Mouse (Mus musculus) spleen, adult 12 weeks (tissue): ENCODE data around the gene Lpp.

ENCODE experiments used
- DNase-seq: peaks from one replicate; pipeline ENCODE4 v3.0.0; 2022; ENCODE audit warnings: low spot score

Lpp gene

GRCm38 (mm10) chr16:24471029-24471428 is 77.7 kb downstream of the Lpp start:
- DNase-seq: no peak

GRCm38 (mm10) chr16:24471801-24472200 is 78.5 kb downstream of the Lpp start:
- no peak for DNase-seq

DNA sequence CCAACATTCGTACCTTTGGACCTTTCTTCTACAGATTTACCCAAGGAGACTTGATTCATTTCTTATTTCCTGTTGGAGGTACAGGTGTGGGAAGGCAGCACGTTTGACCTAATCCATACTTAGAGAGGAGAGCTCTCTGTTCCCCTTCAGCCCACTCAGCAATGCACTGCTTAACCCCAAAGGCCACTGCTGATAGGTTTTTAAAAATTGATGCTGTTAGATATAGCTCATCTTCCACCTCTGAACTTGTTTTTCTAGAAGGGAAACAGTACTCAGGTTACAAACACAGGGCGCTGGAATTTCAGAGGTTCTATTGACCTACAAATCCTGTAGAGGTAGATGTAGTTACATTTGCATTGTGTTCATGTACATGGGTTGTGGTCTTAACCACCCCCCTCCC is 80.7 kb downstream of the Lpp start:
- DNase-seq: no peak

GRCm38 (mm10) chr16:24474781-24475180 is 81.5 kb downstream of the Lpp start:
- DNase-seq: no peak

DNA sequence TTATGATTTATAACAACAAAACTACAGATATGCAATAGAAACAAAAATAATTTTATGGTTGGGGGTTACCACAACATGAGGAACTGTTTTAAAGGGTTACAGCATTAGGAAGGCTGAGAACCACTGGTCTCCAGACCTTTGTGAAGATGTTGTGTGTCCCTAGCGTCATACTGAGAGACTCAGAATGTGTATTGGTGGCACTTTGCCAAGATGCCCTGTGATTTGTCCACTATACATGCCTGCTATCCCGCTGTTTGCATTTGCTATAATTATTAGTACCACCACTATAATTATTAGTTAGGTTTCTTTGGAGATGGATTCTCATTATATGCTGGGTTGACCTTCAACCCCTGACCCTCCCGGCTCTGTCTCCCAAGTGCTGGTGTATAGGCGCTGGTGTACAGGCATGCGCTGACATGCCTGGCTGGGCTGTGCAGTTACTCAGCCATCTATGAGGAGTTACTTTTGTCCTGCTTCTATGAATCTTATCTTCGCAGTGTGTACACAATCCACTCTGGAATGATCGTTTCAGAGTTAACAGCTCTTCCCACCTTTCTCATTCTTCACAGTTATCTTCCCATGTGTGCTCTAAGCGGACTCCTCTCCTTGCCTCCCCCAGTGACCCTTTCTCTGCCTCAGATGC is 82.1 kb downstream of the Lpp start:
- DNase-seq: no peak

- no peak for DNase-seq
Measured at GRCm38 (mm10) chr16:24476911-24477401, 83.6 kb downstream of the Lpp start.

DNA sequence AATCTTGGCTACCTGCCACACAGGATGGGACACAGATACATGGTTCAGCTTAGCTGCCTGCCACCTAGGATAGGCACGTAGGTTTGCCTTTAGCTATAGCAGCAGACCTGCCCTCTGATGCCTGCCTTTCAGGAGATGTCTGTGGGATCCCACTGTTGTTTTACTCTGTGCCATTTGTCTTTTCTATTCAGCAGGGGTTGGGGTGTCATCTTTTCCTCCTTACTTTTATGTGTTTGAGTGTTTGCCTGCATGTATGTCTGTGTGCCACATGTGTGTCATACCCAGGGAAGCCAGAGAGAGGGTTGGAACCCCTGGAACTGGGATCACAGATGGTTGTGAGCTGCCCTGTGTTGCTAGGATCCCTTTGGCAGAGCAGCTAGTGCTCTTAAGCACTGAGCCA is 84.7 kb downstream of the Lpp start:
- DNase-seq: no peak

GRCm38 (mm10) chr16:24478851-24479250 is 85.5 kb downstream of the Lpp start:
- DNase-seq: no peak

GRCm38 (mm10) chr16:24482648-24483047 is 89.3 kb downstream of the Lpp start:
- DNase-seq: no peak

- no peak for DNase-seq
Measured at GRCm38 (mm10) chr16:24483527-24484101, 90.3 kb downstream of the Lpp start.

- no peak for DNase-seq
Measured at GRCm38 (mm10) chr16:24487782-24488241, 94.5 kb downstream of the Lpp start.

DNA sequence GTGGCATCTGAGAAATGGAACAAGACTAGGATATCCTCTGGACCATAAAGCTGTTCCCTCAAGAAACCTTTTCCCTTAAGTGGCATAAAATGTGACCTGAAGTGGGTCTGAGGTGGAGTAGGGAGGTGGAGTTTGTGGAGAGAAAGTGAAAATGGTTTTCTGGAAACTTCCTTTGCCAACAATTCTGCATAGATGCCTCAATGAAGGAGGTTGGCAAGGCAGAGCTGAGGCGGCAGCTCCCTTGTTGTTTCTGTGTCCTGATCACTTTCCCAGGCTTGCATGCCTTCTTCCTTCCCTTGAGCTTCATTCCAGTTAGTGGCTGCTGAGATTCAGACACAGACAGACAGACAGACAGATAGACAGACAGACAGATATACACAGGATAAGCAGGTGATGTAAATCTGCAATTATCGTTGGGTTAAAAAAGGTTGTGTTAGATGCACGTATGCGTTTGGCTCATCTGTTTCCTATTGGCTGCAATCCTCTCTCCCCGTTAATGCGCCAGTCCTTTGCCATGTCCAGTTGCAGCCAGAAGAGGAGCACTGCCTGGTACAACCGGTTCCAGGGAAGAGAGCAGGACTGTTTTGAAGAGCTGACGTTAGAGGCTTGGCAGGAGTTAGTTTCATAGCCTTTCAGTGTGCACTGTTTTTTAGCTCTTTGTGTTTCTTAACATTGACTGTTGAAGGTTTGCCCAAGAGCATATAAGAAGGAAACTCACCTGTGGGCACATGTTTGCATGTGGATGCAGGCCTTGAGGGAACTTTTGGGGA is 96.4 kb downstream of the Lpp start:
- no peak for DNase-seq

GRCm38 (mm10) chr16:24490751-24491485 is 97.6 kb downstream of the Lpp start:
- no peak for DNase-seq

DNA sequence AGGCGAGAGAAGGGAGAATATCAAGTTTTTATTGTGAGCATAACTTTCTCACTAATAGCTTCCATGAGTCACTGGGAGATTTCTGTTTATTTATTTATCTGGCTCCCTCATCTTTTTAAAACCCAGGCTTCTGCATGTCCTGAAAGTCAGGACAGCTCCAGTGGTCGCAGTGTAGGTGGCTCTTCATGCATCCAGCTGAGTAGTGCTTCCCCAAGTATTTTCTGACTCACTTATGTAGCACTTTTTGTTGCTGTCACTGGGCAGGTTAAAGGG is 98.1 kb downstream of the Lpp start:
- DNase-seq: no peak

DNA sequence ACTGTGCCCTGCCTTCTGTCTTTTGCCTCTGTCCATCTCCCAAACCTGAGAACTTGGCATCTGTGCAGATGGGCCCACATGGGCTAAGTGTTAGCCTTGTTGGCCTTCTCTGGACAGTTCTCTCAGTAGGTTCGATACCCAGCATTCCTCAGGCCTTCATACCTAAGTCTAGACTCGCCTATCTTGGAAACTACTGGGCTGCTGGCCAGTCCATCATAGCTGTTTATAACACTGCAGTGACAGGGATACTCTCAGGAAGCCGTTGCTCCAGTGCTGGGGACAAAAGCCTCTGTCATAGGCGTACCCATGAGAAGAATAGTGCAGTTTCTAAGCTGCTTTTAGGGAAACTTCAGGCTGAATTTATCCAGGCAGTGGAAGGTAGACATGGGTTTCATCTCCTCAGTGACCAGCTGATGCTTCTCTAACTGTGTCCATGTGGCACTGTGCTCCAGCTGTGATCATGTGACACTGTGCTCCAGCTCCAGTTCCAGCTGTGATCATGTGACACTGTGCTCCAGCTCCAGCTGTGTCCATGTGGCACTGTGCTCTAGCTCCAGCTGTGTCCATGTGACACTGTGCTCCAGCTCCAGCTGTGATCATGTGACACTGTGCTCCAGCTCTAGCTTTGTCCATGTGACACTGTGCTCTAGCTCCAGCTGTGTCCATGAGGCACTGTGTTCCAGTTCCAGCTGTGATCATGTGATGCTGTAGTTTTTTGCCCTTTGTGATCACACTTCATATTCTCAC is 99.1 kb downstream of the Lpp start:
- no peak for DNase-seq

- no peak for DNase-seq
Measured at GRCm38 (mm10) chr16:24494531-24494930, 101.2 kb downstream of the Lpp start.

- DNase-seq: no peak
Measured at GRCm38 (mm10) chr16:24495461-24495860, 102.2 kb downstream of the Lpp start.

DNA sequence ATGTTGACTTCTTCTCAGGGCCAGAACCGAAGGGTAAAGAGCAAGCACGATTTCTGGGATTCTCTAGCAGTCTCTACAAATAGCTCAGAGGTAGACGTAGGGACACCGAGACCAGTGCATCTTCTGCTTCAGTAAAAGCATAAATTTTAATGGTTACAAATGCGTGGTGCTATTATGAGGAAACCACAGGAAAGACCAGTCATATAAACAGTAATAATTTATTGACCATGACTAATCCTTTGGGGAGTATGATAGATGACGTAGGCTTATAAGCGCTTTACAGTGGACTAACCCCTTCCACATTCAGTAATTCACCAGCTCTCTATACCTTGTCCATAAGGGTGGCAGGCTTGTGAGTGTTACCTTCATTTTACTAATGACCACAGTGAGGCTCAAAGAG is 103.3 kb downstream of the Lpp start:
- no peak for DNase-seq

GRCm38 (mm10) chr16:24497413-24497812 is 104.1 kb downstream of the Lpp start:
- DNase-seq: no peak

DNA sequence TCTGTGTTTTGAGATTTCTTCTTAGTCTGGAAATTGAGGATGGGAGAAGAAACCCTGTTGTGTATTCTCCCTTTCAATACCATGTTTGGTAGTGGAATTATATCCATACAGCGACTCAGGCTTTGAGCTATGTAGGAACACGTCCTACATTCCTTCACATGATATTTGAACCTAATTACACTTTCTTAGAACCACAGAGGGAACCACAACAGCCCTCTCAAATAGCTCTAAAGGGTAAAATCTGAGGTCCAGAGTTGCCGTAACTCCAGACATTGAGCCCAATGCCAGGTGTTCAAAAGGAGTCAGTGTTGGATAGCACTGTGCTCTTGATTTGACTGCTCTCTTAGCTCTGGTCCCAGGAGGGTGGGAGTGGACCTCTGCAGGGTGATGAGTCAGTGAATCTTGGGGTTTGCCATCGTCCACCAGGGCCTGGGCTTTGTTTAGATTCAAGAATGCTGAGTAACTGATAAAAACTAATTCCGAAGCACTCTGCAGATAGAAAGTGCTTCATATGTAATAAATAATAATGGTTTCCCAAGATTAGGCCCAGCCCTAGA is 104.9 kb downstream of the Lpp start:
- DNase-seq: no peak

DNA sequence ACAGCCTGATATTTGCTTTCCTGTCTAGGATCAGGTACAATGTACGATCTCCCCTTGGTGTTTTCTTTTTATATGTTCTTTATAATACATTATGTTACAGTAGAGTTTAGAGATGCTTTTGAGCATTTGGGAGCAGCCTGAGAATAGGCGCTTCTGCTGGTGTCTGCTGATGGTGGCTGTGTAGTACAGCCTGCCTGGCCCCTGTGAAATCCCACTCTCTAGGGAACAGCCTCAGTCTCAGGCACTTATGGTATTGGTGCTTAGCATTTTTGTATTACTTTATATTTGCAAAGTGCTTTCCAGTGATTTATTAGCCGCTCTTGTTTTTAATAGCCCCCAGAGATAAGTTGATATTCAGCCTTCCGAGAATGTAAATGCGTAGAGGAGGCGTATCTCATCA is 107.9 kb downstream of the Lpp start:
- no peak for DNase-seq
